In the genomic region with DNA sequence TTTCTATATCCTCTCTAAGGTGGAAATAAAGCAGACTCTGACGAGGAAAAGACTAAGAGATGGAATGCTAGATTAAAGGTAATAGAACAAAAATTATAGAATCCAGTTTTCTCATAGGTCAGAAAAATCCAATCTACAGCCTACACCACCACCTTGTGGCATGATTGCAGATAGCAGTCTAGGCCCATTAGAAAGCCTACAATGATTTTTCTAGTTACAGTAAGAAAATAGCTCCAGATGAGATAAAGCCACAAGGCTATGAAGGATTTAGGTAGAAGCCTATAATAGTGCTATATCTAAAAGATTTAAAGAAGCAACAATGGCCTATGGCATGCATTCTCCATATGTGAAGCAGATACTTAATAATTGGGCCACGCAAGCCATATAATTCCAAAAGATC, we compare ENCODE assay signal across 10 mouse cellular contexts. TPM values are rescaled to one million over a fixed set of nuclear protein-coding genes. Genes with fewer than 3 reads are reported as not detected.
A peak's percentile ranks its signal among the peaks of the same experiment; 100 is the strongest.
DNase-seq lines count a peak whose midpoint lies in the region; ATAC-seq and TF ChIP-seq lines count a peak whose summit lies in the region.
"Had no signal": no experiment of that assay in that cellular context is flagged by ENCODE, and none has a peak within 500 bp of the region (broad histone marks: within the 10 kb centered on the region; RNA-seq: fewer than 3 reads in every experiment).

No protein-coding gene starts in this region.

- no peak for ATAC-seq in midbrain, embryonic 11.5 days (ENCODE audit: low FRiP score)
- no peak for ATAC-seq in limb, embryonic 11.5 days (ENCODE audit: insufficient number of reproducible peaks, low FRiP score, low TSS enrichment, low read depth)

- no peak overlapping the region for H3K9ac ChIP-seq in midbrain, embryonic 11.5 days (ENCODE audit: low read length)
- no peak overlapping the region for H3K9ac ChIP-seq in limb, embryonic 11.5 days (ENCODE audit: low read length)
- H3K9ac ChIP-seq: midbrain, embryonic 12.5 days had no signal

- H3K36me3 ChIP-seq in midbrain, embryonic 11.5 days (ENCODE audit: control insufficient read depth, insufficient read depth, low read length) = no peaks in the 10 kb centered on the region
- H3K36me3 ChIP-seq in midbrain, embryonic 10.5 days = no peaks in the 10 kb centered on the region
- no peaks in the 10 kb centered on the region for H3K36me3 ChIP-seq in limb, embryonic 11.5 days (ENCODE audit: control insufficient read depth, insufficient read depth, low read length)
- H3K36me3 ChIP-seq: heart, embryonic 13.5 days; midbrain, embryonic 12.5 days had no signal

- H3K9me3 ChIP-seq in midbrain, embryonic 11.5 days (ENCODE audit: control insufficient read depth, low read length) = no peaks in the 10 kb centered on the region
- no peaks in the 10 kb centered on the region for H3K9me3 ChIP-seq in midbrain, embryonic 10.5 days (replicated peaks)
- H3K9me3 ChIP-seq in limb, embryonic 11.5 days (ENCODE audit: control insufficient read depth, low read length) = no peaks in the 10 kb centered on the region
- H3K9me3 ChIP-seq: heart, embryonic 13.5 days; midbrain, embryonic 12.5 days had no signal

- peak; percentile 21 to 35 for DNase-seq in cerebellum, adult 2 months
- no peak for DNase-seq in cerebellum, adult 11-12 months
- DNase-seq in midbrain, embryonic 11.5 days (ENCODE audit: low spot score, missing footprints) = peak; percentile 94
- DNase-seq in midbrain, embryonic 10.5 days (ENCODE audit: low spot score) = no peak
- DNase-seq in c-Kit-positive CD71-negative TER-119-negative erythroid progenitor cells, embryonic 14.5 days (ENCODE audit: low read depth) = peak; percentile 16
- peak; percentile 26 for DNase-seq in gastrocnemius, postnatal 14 days
- DNase-seq in limb, embryonic 11.5 days (ENCODE audit: low spot score) = peak; percentile 32
- DNase-seq in right cerebral cortex, postnatal 25 days = peak; percentile 42

- TF ChIP-seq POLR2A in cerebellum, adult 2 months (IDR thresholded peaks at IDR 0.05; ENCODE audit: borderline replicate concordance, insufficient read depth, low read length) = no peak

- TF ChIP-seq CTCF in cerebellum, adult 2 months (IDR thresholded peaks at IDR 0.05; ENCODE audit: borderline replicate concordance, insufficient read depth, low read depth, low read length) = peak; percentile 54

- no peak overlapping the region for H3K4me3 ChIP-seq in cerebellum, adult 2 months (replicated peaks; ENCODE audit: insufficient read depth, low read depth, low read length)
- no peak overlapping the region for H3K4me3 ChIP-seq in midbrain, embryonic 11.5 days (ENCODE audit: low read depth, low read length)
- no peak overlapping the region for H3K4me3 ChIP-seq in midbrain, embryonic 10.5 days
- no peak overlapping the region for H3K4me3 ChIP-seq in limb, embryonic 11.5 days (ENCODE audit: low read depth, low read length)
- H3K4me3 ChIP-seq: heart, embryonic 13.5 days; midbrain, embryonic 12.5 days had no signal

- H3K27ac ChIP-seq in cerebellum, adult 2 months (ENCODE audit: insufficient read depth, low read length) = no peak overlapping the region
- no peak overlapping the region for H3K27ac ChIP-seq in midbrain, embryonic 11.5 days (ENCODE audit: low read depth, low read length)
- no peak overlapping the region for H3K27ac ChIP-seq in midbrain, embryonic 10.5 days (replicated peaks)
- no peak overlapping the region for H3K27ac ChIP-seq in limb, embryonic 11.5 days (replicated peaks; ENCODE audit: low read depth, low read length)

- 57% methylated on average over 2 of the region's 2 CpGs for WGBS in cerebellum, adult 2 months
- 67% methylated on average over 2 of the region's 2 CpGs for WGBS in midbrain, embryonic 11.5 days
- WGBS in midbrain, embryonic 10.5 days = 67% methylated on average over 2 of the region's 2 CpGs
- 63% methylated on average over 2 of the region's 2 CpGs for WGBS in limb, embryonic 11.5 days

- H3K4me1 ChIP-seq in cerebellum, adult 2 months (ENCODE audit: control insufficient read depth, insufficient read depth, low read length) = 0 out of 2 replicates have a peak, but pooled peaks cover 3% of the 10 kb centered on the region
- no peaks in the 10 kb centered on the region for H3K4me1 ChIP-seq in midbrain, embryonic 11.5 days (ENCODE audit: control insufficient read depth, insufficient read depth, low read length)
- peaks cover 2% of the 10 kb centered on the region; the same call in 1 of the 2 replicates for H3K4me1 ChIP-seq in midbrain, embryonic 10.5 days
- H3K4me1 ChIP-seq in limb, embryonic 11.5 days (ENCODE audit: control insufficient read depth, insufficient read depth, low read length) = no peaks in the 10 kb centered on the region
- H3K4me1 ChIP-seq: midbrain, embryonic 12.5 days had no signal

- no peaks in the 10 kb centered on the region for H3K27me3 ChIP-seq in cerebellum, adult 2 months (ENCODE audit: control insufficient read depth, insufficient read depth, low read length)
- no peaks in the 10 kb centered on the region for H3K27me3 ChIP-seq in midbrain, embryonic 11.5 days (ENCODE audit: control insufficient read depth, insufficient read depth, low read length)
- H3K27me3 ChIP-seq in midbrain, embryonic 10.5 days (ENCODE audit: low read depth, poor library complexity, severe bottlenecking) = no peaks in the 10 kb centered on the region
- H3K27me3 ChIP-seq in limb, embryonic 11.5 days (ENCODE audit: control insufficient read depth, insufficient read depth, low read length) = no peaks in the 10 kb centered on the region
- H3K27me3 ChIP-seq: heart, embryonic 13.5 days; midbrain, embryonic 12.5 days had no signal

- intact Hi-C loops in gastrocnemius, postnatal 14 days (cut with DNase I; ENCODE audit: low total_unique reads) = loop anchor here (10.0 kb wide), 1 partner anchor 319 kb away; no protein-coding TSS in a partner anchor

- no peak overlapping the region for H3K4me2 ChIP-seq in midbrain, embryonic 11.5 days
- H3K4me2 ChIP-seq in limb, embryonic 11.5 days (ENCODE audit: low read depth, severe bottlenecking) = no peak overlapping the region
- H3K4me2 ChIP-seq: midbrain, embryonic 12.5 days had no signal

RNA-seq across cellular contexts. Expression of a gene that starts 13.6 kb away (rescaled TPM):
- not detected in 2 replicates for polyA plus RNA-seq in cerebellum, adult 2 months (2012; rRNA removed)
- polyA plus RNA-seq in midbrain, embryonic 11.5 days (2014; fragmentation: Nextera tagmentation; extraction: Ambion mirVana) = not detected in 2 replicates
- not detected in 2 replicates for polyA plus RNA-seq in midbrain, embryonic 10.5 days (2016; fragmentation: Nextera tagmentation; extraction: Ambion mirVana)
- total RNA-seq in gastrocnemius, postnatal 14 days (2021) = not detected
- not detected in 2 replicates for polyA plus RNA-seq in limb, embryonic 11.5 days (2014; fragmentation: Nextera tagmentation; extraction: Ambion mirVana)
- polyA plus RNA-seq: midbrain, embryonic 12.5 days had no signal

Comparison
In these comparisons a context has a peak if more than half of its experiments do, and no peak if none do; other contexts are left out.
1. DNase-seq: peak in cerebellum, adult 2 months (2 of 2), midbrain, embryonic 11.5 days (single experiment), c-Kit-positive CD71-negative TER-119-negative erythroid progenitor cells, embryonic 14.5 days (single experiment), gastrocnemius, postnatal 14 days (single experiment), limb, embryonic 11.5 days (single experiment) and right cerebral cortex, postnatal 25 days (single experiment); none in cerebellum, adult 11-12 months (single experiment) and midbrain, embryonic 10.5 days (single experiment).